Mouse (Mus musculus) naive thymus-derived CD4-positive, alpha-beta T cell, adult 2 months (primary cell): ENCODE data around the gene Rasgrp1.

Experiments used
- DNase-seq: peaks from one replicate; pipeline ENCODE4 v3.0.0-alpha.2; 2011; ENCODE audit warnings: low read depth

Gene Rasgrp1

GRCm38 (mm10) chr2:117250001-117250510 is 92.7 kb downstream of the Rasgrp1 start:
- no peak for DNase-seq

- peak; percentile 96 for DNase-seq
Measured at GRCm38 (mm10) chr2:117249255-117250000, 93.4 kb downstream of the Rasgrp1 start, which contains the start of gene Fam98b. Fam98b (plus strand) TSS chr2:117249739.

- no peak for DNase-seq
Measured at GRCm38 (mm10) chr2:117241953-117242352, 100.8 kb downstream of the Rasgrp1 start.

- DNase-seq = peak; percentile 70
Measured at GRCm38 (mm10) chr2:117231257-117231656, 111.5 kb downstream of the Rasgrp1 start.

- no peak for DNase-seq
Measured at GRCm38 (mm10) chr2:117230261-117230660, 112.5 kb downstream of the Rasgrp1 start.
